Mouse (Mus musculus) bone marrow macrophage, adult 2 months (primary cell): ENCODE data around the gene Slc36a4.

ENCODE experiments used
- CTCF ChIP-seq: IDR thresholded peaks from 2 replicates; pipeline ENCODE4 v1.5.1; 2012; ENCODE audit warnings: low read depth, mild to moderate bottlenecking, low read length, moderate library complexity
- POLR2A ChIP-seq: IDR thresholded peaks from 2 replicates; pipeline ENCODE4 v1.6.1; 2012; ENCODE audit warnings: mild to moderate bottlenecking, low read depth, low read length, borderline replicate concordance

GRCm38 (mm10) chr9:15734056-15734866 lies 24.7 kb downstream of the Slc36a4 start:
- TF ChIP-seq POLR2A (no peak), CTCF (no peak)
